Mouse (Mus musculus) CH12F3 (cell line): ENCODE measurements at regions not wholly inside any gene's neighbourhood (a gene's known extent, or its start where the extent isn't known, plus 50 kb on each side); places are given as distances from the start of the nearest gene placed in this dataset.
"Not testable (repeated sequence)": the region's sequence is repeated elsewhere in the genome, so short reads cannot be mapped to it uniquely, and the experiment has no call there.

Source experiments
- in situ Hi-C: fragments of 300-500 bp; cut with MboI; formaldehyde crosslinking; loops from 2 replicates; pipeline ENCODE4 v1.14.3; 2020; ENCODE audit warnings: low sequenced_read_pairs

DNA sequence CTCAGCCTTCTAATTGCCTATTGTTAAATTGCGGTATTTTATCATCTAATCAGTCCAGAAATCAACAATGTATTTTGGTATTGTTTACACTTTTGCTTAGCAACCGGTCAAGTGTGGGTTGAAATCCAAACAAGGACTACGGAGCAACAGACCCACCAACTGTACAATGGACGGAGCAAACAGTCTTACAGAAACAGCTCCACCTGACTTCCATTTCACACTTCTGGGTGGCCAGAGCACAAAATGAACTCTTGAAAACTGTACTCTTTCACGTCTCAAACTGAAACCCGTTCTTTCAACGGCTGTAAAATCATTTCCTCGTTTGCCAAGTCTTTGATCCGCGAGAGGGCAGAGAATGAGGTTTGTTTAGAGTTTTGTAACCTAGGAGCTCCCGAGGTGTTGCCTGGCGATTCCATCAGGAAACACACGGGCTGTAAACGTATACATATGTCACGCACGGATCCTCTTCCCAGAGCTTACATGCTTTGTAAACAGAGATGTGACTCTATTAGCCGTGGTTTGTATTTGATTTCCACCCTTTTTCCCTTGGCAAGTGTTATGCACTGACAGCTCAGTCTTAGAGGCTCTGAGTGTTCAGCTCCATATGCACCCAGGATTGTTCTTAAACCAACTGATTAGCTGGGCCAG lies 258.3 kb downstream of the Etnk1 start:
- in situ Hi-C loops = no loop called here

GRCm38 (mm10) chr6:143431896-143432450 lies 265.0 kb downstream of the Etnk1 start:
- in situ Hi-C loops = no loop called here

DNA sequence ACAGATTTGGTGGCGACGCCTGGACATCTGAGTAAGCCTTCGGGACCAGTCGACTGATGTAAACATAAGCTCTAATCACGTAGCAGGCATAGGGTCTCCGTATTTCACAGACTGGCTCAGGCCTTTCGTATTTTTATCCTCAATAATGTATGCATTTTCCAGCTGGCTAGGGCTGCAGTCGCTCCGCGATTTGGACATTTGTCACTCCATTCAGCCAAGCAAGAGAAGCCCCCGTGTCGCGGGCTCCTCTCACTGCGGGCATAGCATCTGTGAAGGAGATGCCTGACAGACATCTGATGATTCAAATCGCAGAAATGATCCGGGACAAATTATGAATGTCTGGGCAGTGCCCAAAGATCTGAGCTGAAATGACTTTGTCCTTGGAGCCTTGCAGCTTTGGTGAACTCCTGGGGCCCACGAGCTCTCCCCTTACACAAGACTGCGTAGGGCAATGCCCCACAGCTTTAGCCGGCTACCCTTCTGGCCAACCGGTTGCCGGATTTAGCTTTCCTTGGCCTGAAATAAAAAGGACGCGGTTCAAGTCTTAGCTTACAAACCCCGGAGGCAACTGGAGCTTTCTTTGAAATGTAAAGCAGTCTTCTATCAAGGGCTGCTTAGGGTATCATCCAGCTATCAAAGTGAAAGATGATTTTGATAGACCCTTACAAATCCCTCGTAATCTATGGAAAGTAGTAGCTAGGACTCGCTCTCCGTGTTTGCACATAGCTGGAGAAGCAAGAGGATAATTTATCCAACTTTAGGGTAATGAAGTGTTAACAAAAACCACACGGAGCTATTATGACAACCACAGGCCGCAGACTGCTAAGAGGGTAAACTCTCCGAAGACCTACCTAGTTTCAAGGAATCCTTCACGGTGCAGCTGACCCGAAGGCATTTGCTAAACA lies 270.6 kb downstream of the Etnk1 start:
- in situ Hi-C loops = no loop called here

DNA sequence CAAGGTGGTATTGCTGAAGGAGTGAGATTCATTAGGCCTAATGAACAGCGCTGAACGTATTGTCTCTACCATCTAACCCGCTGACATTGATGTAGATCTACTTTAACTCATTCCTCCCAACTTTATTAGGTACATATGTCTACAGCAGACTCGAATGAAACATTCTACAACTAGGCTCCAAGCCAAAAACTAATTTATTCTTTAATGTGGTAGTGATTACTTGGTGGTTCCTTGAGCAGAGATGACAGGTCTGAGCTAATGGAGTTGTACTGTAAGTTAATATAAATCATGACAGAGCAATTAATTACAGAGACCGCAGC lies 271.2 kb downstream of the Etnk1 start:
- in situ Hi-C loops = no loop called here

DNA sequence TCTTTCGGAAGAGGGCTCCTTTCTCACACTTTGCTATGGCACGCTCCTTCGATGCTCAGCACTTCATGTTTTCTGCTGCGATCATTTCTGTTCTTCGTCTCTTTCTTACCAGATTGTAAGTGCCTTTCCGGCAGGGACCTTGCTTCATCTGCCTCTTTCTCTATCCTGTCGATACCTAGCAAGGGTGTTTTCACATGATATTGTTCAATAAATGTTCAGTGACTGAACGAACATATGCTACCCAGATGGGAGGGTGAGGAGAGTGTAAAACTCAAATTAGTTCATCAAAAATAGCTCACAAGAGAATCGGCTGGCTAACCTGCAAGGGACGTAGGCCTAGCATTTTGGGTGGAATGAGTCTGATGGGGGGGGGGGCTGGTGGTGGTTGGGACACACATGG lies 272.5 kb downstream of the Etnk1 start:
- in situ Hi-C loops = no loop called here

GRCm38 (mm10) chr6:143440237-143440950 lies 273.4 kb downstream of the Etnk1 start:
- in situ Hi-C loops = no loop called here

DNA sequence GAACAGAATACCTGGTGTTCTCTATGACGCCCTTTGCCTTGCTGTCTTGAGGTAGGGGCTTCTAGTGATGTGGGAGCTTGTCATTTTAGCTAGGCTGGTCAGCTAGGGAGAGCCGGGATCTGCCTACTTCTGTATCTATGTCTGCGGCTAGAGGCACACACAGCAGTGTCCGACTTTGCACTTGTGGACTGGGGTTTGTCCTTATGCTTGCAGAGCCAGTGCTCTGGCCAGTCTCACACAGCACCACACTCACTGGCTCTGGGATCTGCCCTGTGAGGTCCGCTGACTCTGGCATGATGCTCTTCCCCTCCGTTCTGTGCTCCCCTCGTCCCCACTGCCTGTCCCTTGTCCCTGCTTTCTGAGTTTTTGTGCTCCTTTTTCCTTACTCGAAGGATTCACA lies 275.3 kb downstream of the Etnk1 start:
- in situ Hi-C loops = no loop called here

- in situ Hi-C loops = no loop called here
Observed at GRCm38 (mm10) chr6:143443446-143443845, 276.4 kb downstream of the Etnk1 start.

- in situ Hi-C loops = no loop called here
Observed at GRCm38 (mm10) chr6:143444782-143445181, 277.8 kb downstream of the Etnk1 start.

DNA sequence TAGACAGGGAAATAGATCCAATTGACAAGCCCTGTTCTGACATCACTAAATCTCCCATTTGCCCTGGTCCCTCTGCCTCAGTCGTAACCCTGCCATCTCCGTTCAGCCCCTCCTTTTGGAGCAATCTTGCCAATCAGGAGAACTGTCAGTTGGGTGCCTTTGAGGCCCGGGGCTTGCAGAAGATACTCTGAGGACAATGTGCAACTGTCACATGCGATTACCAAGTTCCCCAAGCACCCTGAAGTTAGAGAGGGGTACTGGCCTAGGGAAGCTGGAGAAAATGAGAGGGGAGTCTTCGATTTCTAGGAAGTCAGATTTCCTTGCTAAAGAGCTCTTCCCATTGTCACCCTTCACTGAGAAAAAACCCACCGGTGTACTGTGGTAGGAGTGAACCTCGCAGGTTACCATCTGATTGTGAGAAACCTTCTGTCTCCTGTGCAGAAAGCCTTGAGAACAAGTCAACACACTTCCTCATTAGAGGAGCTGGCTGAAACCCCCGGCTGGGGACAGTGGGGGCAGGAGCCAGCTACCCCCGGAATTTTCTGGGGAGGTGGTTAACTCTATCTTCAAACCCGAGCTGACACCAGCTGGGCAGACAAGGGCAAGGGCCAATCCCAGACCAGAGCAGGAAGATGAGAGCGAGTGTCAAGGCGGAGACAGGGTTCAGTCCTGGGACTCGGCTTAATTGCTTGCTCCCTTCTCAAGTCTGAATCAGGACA lies 279.0 kb downstream of the Etnk1 start:
- in situ Hi-C loops = no loop called here

DNA sequence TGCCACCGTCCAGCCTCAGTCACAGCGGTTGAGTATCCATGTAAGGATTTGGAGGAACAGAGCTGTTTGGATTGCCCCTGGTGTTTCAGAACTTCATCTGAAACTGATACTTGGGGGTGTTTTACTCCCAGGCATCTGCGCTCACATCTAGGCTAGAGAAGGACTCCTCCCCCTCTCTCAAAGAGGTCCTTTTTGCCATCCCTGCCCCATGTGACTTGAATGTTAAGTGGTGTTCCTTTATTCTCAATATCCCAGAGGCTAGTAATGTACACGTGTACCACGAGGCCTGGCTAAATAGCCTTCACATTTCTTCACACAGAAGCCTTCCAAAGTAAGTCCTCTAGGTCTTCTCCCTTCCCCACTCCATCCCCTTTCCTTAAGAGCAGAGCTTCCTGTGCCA lies 280.0 kb downstream of the Etnk1 start:
- in situ Hi-C loops = no loop called here

DNA sequence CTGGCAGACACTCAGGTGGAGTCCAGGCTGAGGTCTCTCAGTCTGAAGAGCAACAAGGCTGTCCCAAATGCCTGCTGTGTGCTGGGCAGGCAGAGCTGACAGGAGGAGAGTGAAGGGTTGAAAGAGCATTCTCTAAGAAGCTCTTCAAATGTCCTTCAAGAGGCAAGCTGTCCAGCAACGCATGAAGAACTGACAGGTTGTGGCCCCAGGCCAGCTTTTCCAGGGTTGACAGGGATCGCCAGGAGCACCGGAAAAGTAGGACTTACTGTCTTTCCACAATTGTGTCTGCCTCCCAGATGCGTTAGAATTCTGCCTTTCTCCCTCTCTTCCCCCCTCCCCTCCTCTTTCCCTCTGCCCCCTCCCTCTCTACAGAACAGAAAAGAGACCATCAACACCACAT lies 282.1 kb downstream of the Etnk1 start:
- in situ Hi-C loops = no loop called here

- in situ Hi-C loops = no loop called here
Observed at GRCm38 (mm10) chr6:143451869-143452268, 284.8 kb downstream of the Etnk1 start.

- in situ Hi-C loops = no loop called here
Observed at GRCm38 (mm10) chr6:143454695-143455218, 287.7 kb downstream of the Etnk1 start.

GRCm38 (mm10) chr6:143464907-143465537 lies 298.0 kb downstream of the Etnk1 start:
- in situ Hi-C loops = no loop called here

- in situ Hi-C loops = not testable (repeated sequence)
Observed at GRCm38 (mm10) chr6:143472676-143473075, 305.7 kb downstream of the Etnk1 start.

DNA sequence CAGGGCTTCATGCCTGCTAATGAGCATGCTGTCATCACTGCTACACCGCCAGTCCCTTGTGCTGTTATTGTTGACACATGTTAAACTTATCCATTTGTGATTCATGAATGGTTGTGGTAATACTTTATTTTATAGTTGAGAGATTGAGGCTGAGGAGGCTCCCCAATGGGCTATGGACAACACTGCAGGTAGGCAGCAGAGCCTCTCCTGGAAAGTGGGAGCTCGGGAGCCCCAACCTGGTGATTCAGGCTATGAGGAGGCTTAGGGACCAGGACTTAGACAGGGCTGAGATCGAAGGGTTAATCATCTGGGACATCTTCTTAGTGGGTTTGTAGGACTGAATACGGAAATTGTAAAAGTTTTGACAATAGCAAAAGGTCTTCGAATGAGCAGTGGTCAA lies 307.4 kb downstream of the Etnk1 start:
- in situ Hi-C loops = no loop called here

- in situ Hi-C loops = no loop called here
Observed at GRCm38 (mm10) chr6:143475296-143475695, 308.3 kb downstream of the Etnk1 start.

GRCm38 (mm10) chr6:143477396-143477795 lies 310.4 kb downstream of the Etnk1 start:
- in situ Hi-C loops = no loop called here

DNA sequence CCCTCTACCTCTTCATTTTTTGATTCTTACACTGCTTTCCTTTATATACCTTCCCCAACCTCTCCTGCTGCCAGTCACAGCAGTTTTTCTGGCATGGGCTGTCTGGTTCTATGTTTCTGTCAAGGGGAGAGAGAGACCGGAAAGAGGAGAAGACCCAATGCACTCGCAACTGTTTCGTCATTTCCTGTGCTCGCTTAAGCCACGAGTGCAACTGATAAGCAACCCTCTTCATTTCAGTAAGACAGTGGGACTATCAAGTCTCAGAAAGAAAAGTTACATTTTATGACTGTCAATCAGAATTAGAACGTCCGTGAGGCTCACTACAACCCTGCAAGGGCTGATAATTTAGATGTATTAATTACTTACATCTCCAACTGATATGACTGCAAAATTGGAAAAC lies 312.2 kb downstream of the Etnk1 start:
- in situ Hi-C loops = no loop called here
